Mouse (Mus musculus) bone marrow macrophage, adult 2 months (primary cell): Measurements from ENCODE around the gene Enkur.

ENCODE experiments used
- CTCF ChIP-seq: IDR thresholded peaks from 2 replicates; pipeline ENCODE4 v1.5.1; 2012; ENCODE audit warnings: low read depth, mild to moderate bottlenecking, low read length, moderate library complexity
- POLR2A ChIP-seq: IDR thresholded peaks from 2 replicates; pipeline ENCODE4 v1.6.1; 2012; ENCODE audit warnings: mild to moderate bottlenecking, low read depth, low read length, borderline replicate concordance

DNA sequence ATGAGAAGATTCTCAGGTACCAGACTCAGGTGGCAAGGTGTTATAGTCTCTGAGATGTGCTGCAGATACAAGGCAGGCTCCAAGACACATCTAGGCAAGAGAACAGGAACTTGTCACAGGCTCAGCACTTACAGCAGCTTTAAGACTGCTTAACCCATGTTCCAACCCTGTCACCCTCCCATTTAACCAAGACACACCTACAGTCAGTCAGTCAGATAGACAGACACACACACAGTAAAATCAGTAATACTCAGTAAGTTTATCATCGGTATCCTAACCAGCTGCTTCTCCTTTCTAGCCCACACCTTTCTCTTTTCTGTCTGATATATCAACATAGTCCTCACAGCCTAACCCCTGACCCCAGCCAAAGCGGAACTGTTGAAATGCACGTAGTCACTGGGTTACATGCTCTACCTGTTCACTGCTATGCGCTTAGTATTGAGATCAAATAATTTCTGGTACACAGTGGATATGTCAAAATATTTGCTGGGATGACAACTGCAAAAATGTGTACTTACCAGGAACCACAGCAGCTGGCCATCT is 30.8 kb upstream of the Enkur start:
- TF ChIP-seq CTCF (no peak), POLR2A (no peak)
